ENCODE assay signal across 24 mouse cellular contexts in the genomic region with DNA sequence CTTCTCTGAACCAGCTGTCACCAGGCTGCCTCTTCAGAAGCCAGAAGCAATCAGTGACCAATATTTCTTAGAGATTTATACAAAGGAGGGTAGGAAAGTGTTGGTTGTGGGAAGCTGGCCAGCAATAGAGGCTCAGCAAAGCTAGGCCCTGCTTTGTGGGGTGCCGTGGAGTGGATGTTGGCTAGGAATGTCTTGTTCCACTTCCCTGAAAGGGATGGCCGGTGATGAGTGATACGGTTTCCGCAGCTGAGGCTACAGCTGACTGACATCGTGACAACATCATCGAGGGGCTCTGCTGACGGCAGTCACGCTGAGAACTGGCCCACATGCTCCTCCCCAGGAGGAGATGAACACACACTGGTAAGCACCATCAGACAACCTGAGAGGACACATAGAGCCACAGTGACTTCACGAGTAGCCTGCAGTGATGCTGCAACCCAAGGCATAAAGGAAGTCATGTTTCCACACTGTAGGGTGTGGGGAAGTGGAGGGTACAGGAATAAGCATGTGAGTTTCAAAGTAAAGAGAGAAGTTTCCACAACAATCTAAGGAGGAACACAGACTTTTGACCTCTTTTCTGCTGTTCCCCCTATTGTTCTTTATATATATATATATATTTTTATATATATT.
DNase-seq lines count a peak whose midpoint lies in the region; ATAC-seq and TF ChIP-seq lines count a peak whose summit lies in the region.
"Had no signal": no experiment of that assay in that cellular context is flagged by ENCODE, and none has a peak within 500 bp of the region (broad histone marks: within the 10 kb centered on the region; RNA-seq: fewer than 3 reads in every experiment).

No protein-coding gene starts in this region.

- no peak for TF ChIP-seq CTCF in hindbrain, postnatal 0 days (IDR thresholded peaks at IDR 0.05; ENCODE audit: low read depth)
- TF ChIP-seq CTCF in intestine, postnatal 0 days (IDR thresholded peaks at IDR 0.05; ENCODE audit: low read depth): no peak

- H3K4me2 ChIP-seq in hindbrain, postnatal 0 days (ENCODE audit: low read depth, low read length): no peak overlapping the region
- no peak overlapping the region for H3K4me2 ChIP-seq in hindbrain, embryonic 16.5 days (ENCODE audit: low read length)
- H3K4me2 ChIP-seq in intestine, postnatal 0 days (replicated peaks; ENCODE audit: low read depth): no peak overlapping the region
- H3K4me2 ChIP-seq: embryonic facial prominence, embryonic 12.5 days; heart, embryonic 13.5 days; liver, embryonic 13.5 days; midbrain, embryonic 13.5 days; neural tube, embryonic 15.5 days; stomach, embryonic 15.5 days had no signal

- no peak overlapping the region for H3K9ac ChIP-seq in hindbrain, postnatal 0 days (replicated peaks; ENCODE audit: low read length)
- H3K9ac ChIP-seq in hindbrain, embryonic 16.5 days (ENCODE audit: low read depth, low read length): no peak overlapping the region
- no peak overlapping the region for H3K9ac ChIP-seq in intestine, postnatal 0 days (ENCODE audit: low read depth, low read length)
- H3K9ac ChIP-seq: embryonic facial prominence, embryonic 12.5 days; heart, embryonic 13.5 days; liver, embryonic 13.5 days; midbrain, embryonic 13.5 days; neural tube, embryonic 15.5 days; stomach, embryonic 15.5 days had no signal

- DNase-seq in hindbrain, postnatal 0 days (ENCODE audit: low spot score): no peak
- peak; percentile 23 for DNase-seq in lung, postnatal 25 days (ENCODE audit: low spot score)
- no peak for DNase-seq in lung, postnatal 10 days
- DNase-seq in lung, postnatal 36 days: peak; percentile 25
- DNase-seq in splenic B cell, adult 2 months (ENCODE audit: low read depth, low spot score): peak; percentile 20
- DNase-seq in kidney, adult 8-10 months: no peak
- DNase-seq: adrenal gland, adult 2 months; cerebellum, adult 9-10 months; kidney, adult 18-20 months; kidney, postnatal 10 days; liver, embryonic 13.5 days; right cerebral cortex, postnatal 14 days; thymus, adult 18-20 months had no signal

- no peaks in the 10 kb centered on the region for H3K27me3 ChIP-seq in hindbrain, postnatal 0 days (ENCODE audit: insufficient read depth, low read length)
- H3K27me3 ChIP-seq in hindbrain, embryonic 16.5 days (replicated peaks; ENCODE audit: control insufficient read depth, insufficient read depth, low read length): no peaks in the 10 kb centered on the region
- H3K27me3 ChIP-seq in splenic B cell, adult 2 months (ENCODE audit: control insufficient read depth, insufficient read depth, low read length, poor library complexity, severe bottlenecking): no peaks in the 10 kb centered on the region
- no peaks in the 10 kb centered on the region for H3K27me3 ChIP-seq in intestine, postnatal 0 days (replicated peaks; ENCODE audit: control insufficient read depth, insufficient read depth, low read length)
- H3K27me3 ChIP-seq: embryonic facial prominence, embryonic 12.5 days; heart, embryonic 13.5 days; liver, embryonic 13.5 days; midbrain, embryonic 13.5 days; neural tube, embryonic 15.5 days; stomach, embryonic 15.5 days had no signal

- H3K36me3 ChIP-seq in hindbrain, postnatal 0 days (ENCODE audit: insufficient read depth, low read length): no peaks in the 10 kb centered on the region
- no peaks in the 10 kb centered on the region for H3K36me3 ChIP-seq in hindbrain, embryonic 16.5 days (ENCODE audit: control insufficient read depth, insufficient read depth, low read length)
- no peaks in the 10 kb centered on the region for H3K36me3 ChIP-seq in splenic B cell, adult 2 months (ENCODE audit: control insufficient read depth, insufficient read depth, low read length, poor library complexity, severe bottlenecking)
- H3K36me3 ChIP-seq in intestine, postnatal 0 days (ENCODE audit: control insufficient read depth, insufficient read depth): no peaks in the 10 kb centered on the region
- H3K36me3 ChIP-seq: embryonic facial prominence, embryonic 12.5 days; liver, embryonic 13.5 days; midbrain, embryonic 13.5 days; neural tube, embryonic 15.5 days; stomach, embryonic 15.5 days had no signal

- 0 out of 2 replicates have a peak, but pooled peaks have one; percentile 32 for ATAC-seq in hindbrain, postnatal 0 days
- ATAC-seq in hindbrain, embryonic 16.5 days: no peak
- ATAC-seq in intestine, postnatal 0 days: no peak
- ATAC-seq: forebrain, embryonic 14.5 days; midbrain, embryonic 13.5 days had no signal

- no peaks in the 10 kb centered on the region for H3K9me3 ChIP-seq in hindbrain, postnatal 0 days (ENCODE audit: low read length)
- H3K9me3 ChIP-seq in hindbrain, embryonic 16.5 days (ENCODE audit: control insufficient read depth, low read length): peaks cover 6% of the 10 kb centered on the region; the same call in 1 of the 2 replicates
- no peaks in the 10 kb centered on the region for H3K9me3 ChIP-seq in intestine, postnatal 0 days (ENCODE audit: control insufficient read depth)
- H3K9me3 ChIP-seq: stomach, embryonic 15.5 days had no signal

- no peak overlapping the region for H3K27ac ChIP-seq in hindbrain, postnatal 0 days
- H3K27ac ChIP-seq in hindbrain, embryonic 16.5 days (ENCODE audit: low read depth, low read length): no peak overlapping the region
- H3K27ac ChIP-seq in intestine, postnatal 0 days (ENCODE audit: low read depth, low read length): no peak overlapping the region
- H3K27ac ChIP-seq: embryonic facial prominence, embryonic 12.5 days; heart, embryonic 13.5 days; layer of hippocampus, adult 2 months; liver, embryonic 13.5 days; macrophage; midbrain, embryonic 13.5 days; neural tube, embryonic 15.5 days; stomach, embryonic 15.5 days had no signal

- H3K4me3 ChIP-seq in hindbrain, postnatal 0 days (ENCODE audit: low read length): no peak overlapping the region
- no peak overlapping the region for H3K4me3 ChIP-seq in hindbrain, embryonic 16.5 days (ENCODE audit: low read length)
- H3K4me3 ChIP-seq in intestine, postnatal 0 days (ENCODE audit: low read depth, low read length): no peak overlapping the region
- H3K4me3 ChIP-seq: embryonic facial prominence, embryonic 12.5 days; erythroblast, embryonic 14.5 days; heart, embryonic 13.5 days; layer of hippocampus, adult 2 months; liver, embryonic 13.5 days; midbrain, embryonic 13.5 days; neural tube, embryonic 15.5 days; stomach, embryonic 15.5 days had no signal

- peaks cover 3% of the 10 kb centered on the region; the same call in 1 of the 2 replicates for H3K4me1 ChIP-seq in hindbrain, postnatal 0 days (ENCODE audit: insufficient read depth, low read length)
- H3K4me1 ChIP-seq in hindbrain, embryonic 16.5 days (ENCODE audit: control insufficient read depth, insufficient read depth, low read depth, low read length): no peaks in the 10 kb centered on the region
- no peaks in the 10 kb centered on the region for H3K4me1 ChIP-seq in intestine, postnatal 0 days (replicated peaks; ENCODE audit: control insufficient read depth, insufficient read depth, low read length)
- H3K4me1 ChIP-seq: liver, embryonic 13.5 days had no signal

- WGBS in hindbrain, postnatal 0 days: 75% methylated on average over 9 of the region's 9 CpGs
- 76% methylated on average over 9 of the region's 9 CpGs for WGBS in hindbrain, embryonic 16.5 days
- 87% methylated on average over 9 of the region's 9 CpGs for WGBS in intestine, postnatal 0 days

Comparison
In these comparisons a context has a peak if more than half of its experiments do, and no peak if none do; other contexts are left out.
1. DNase-seq: peak in lung, postnatal 25 days (single experiment), lung, postnatal 36 days (single experiment) and splenic B cell, adult 2 months (single experiment); none in hindbrain, postnatal 0 days (single experiment), lung, postnatal 10 days (single experiment) and kidney, adult 8-10 months (0 of 2).